Mouse (Mus musculus) kidney, adult 2 months (tissue): ENCODE measurements around the gene Galnt17. TPM values are rescaled to one million over a fixed set of nuclear protein-coding genes. Genes with fewer than 3 reads are reported as not detected.

ENCODE experiments used
- DNase-seq: peaks from one replicate; pipeline ENCODE4 v3.0.0; 2021
- H3K27ac ChIP-seq: fragments of 200-500 bp; 2 replicates; pipeline ENCODE4 v1.5.1; 2012; ENCODE audit warnings: low read depth, low read length, control low read depth, inconsistent platforms; ENCODE audit not compliant: insufficient read depth
- H3K27me3 ChIP-seq: fragments of 200-500 bp; replicated peaks from 2 replicates; pipeline ENCODE4 v1.6.1; 2012; ENCODE audit warnings: mild to moderate bottlenecking, moderate library complexity, low read length, inconsistent platforms; ENCODE audit not compliant: control insufficient read depth, insufficient read depth
- H3K36me3 ChIP-seq: fragments of 200-500 bp; 2 replicates; pipeline ENCODE4 v1.6.1; 2012; ENCODE audit warnings: mild to moderate bottlenecking, moderate library complexity, low read length, inconsistent platforms; ENCODE audit not compliant: control insufficient read depth, insufficient read depth
- H3K4me1 ChIP-seq: fragments of 200-500 bp; 2 replicates; pipeline ENCODE4 v1.6.1; 2011; ENCODE audit warnings: low read length; ENCODE audit not compliant: control insufficient read depth, insufficient read depth
- H3K4me3 ChIP-seq: fragments of 200-500 bp; 2 replicates; pipeline ENCODE4 v1.5.1; 2011; ENCODE audit warnings: mild to moderate bottlenecking, low read depth, low read length, control low read depth; ENCODE audit not compliant: insufficient read depth
- CTCF ChIP-seq: fragments of 200-500 bp; conservative IDR thresholded peaks from 2 replicates; pipeline ENCODE4 v1.5.1; 2011; ENCODE audit warnings: low read depth, mild to moderate bottlenecking, control low read depth, low read length, moderate library complexity, mixed read lengths; ENCODE audit not compliant: insufficient read depth, insufficient read length
- POLR2A ChIP-seq: fragments of 200-500 bp; IDR thresholded peaks from one replicate; pipeline ENCODE4 v1.6.1; 2011; ENCODE audit warnings: low read depth, low read length, control low read depth
- WGBS: fragments of 180-500 bp; shearing (Covaris S2); methylation state at CpG from one replicate; pipeline ENCODE4 v1.1.7; 2018; 5-methylcytosine and 5-hydroxymethylcytosine counted together
- polyA plus RNA-seq: library from polyadenylated mRNA; depleted of rRNA; stranded (reverse); fragments of >200 nt; gene quantifications from 2 replicates; pipeline ENCODE4 v1.2.3, GENCODE M21; 2012

Gene Galnt17
- polyA plus RNA-seq, 1 experiment = 0.50 TPM

- Histone ChIP-seq H3K27ac (no peak overlapping the region), H3K4me1 (no peaks in the 10 kb centered on the region), H3K27me3 (no peaks in the 10 kb centered on the region), H3K4me3 (no peak overlapping the region), H3K36me3 (no peaks in the 10 kb centered on the region)
- 52% methylated on average over 2 of the region's 2 CpGs for WGBS
- TF ChIP-seq CTCF (no peak; the same call in 1 of the 2 replicates), POLR2A (no peak)
- DNase-seq = no peak
Observed at GRCm38 (mm10) chr5:131280349-131280748, 27.9 kb downstream of the Galnt17 start.

- 61% methylated on average over 10 of the region's 10 CpGs for WGBS
- TF ChIP-seq POLR2A (no peak), CTCF (no peak)
Observed at GRCm38 (mm10) chr5:131279286-131279685, 29.0 kb downstream of the Galnt17 start.

GRCm38 (mm10) chr5:131277227-131277626, 31.1 kb downstream of the Galnt17 start:
- TF ChIP-seq CTCF (no peak), POLR2A (no peak)
- no peak for DNase-seq
- Histone ChIP-seq H3K27me3 (no peaks in the 10 kb centered on the region), H3K27ac (no peak overlapping the region), H3K36me3 (no peaks in the 10 kb centered on the region), H3K4me3 (no peak overlapping the region), H3K4me1 (no peaks in the 10 kb centered on the region)
- WGBS = 64% methylated on average over 7 of the region's 7 CpGs

More at GRCm38 (mm10) chr5:131279286-131279685, 29.0 kb downstream of the Galnt17 start:
- Histone ChIP-seq H3K4me3 (no peak overlapping the region), H3K27me3 (no peaks in the 10 kb centered on the region), H3K4me1 (no peaks in the 10 kb centered on the region), H3K36me3 (no peaks in the 10 kb centered on the region), H3K27ac (no peak overlapping the region)
- no peak for DNase-seq

GRCm38 (mm10) chr5:131266291-131266690, 42.0 kb downstream of the Galnt17 start:
- H3K4me3 ChIP-seq = no peak overlapping the region
- H3K27me3 ChIP-seq = no peaks in the 10 kb centered on the region
- H3K36me3 ChIP-seq = no peaks in the 10 kb centered on the region
- DNase-seq = no peak
- H3K27ac ChIP-seq = no peak overlapping the region
- 86% methylated on average over 2 of the region's 2 CpGs for WGBS
- H3K4me1 ChIP-seq = no peaks in the 10 kb centered on the region
- no peak for TF ChIP-seq POLR2A
- no peak for TF ChIP-seq CTCF

- 65% methylated on average over 11 of the region's 11 CpGs for WGBS
- Histone ChIP-seq H3K4me3 (no peak overlapping the region), H3K4me1 (no peaks in the 10 kb centered on the region), H3K36me3 (no peaks in the 10 kb centered on the region), H3K27ac (no peak overlapping the region), H3K27me3 (no peaks in the 10 kb centered on the region)
- no peak for DNase-seq
- TF ChIP-seq CTCF (no peak), POLR2A (no peak)
Observed at GRCm38 (mm10) chr5:131264145-131264544, 44.2 kb downstream of the Galnt17 start.

- Histone ChIP-seq H3K4me1 (no peaks in the 10 kb centered on the region), H3K27ac (no peak overlapping the region), H3K36me3 (no peaks in the 10 kb centered on the region), H3K27me3 (no peaks in the 10 kb centered on the region), H3K4me3 (no peak overlapping the region)
- whole genome bisulfite sequencing = 73% methylated on average over 8 of the region's 8 CpGs
- peak; percentile 46 for DNase-seq
- TF ChIP-seq POLR2A (no peak), CTCF (no peak)
Observed at GRCm38 (mm10) chr5:131250701-131251636, 57.3 kb downstream of the Galnt17 start.

GRCm38 (mm10) chr5:131248416-131248815, 59.9 kb downstream of the Galnt17 start:
- Histone ChIP-seq H3K27ac (no peak overlapping the region), H3K4me3 (no peak overlapping the region), H3K27me3 (no peaks in the 10 kb centered on the region), H3K4me1 (no peaks in the 10 kb centered on the region), H3K36me3 (no peaks in the 10 kb centered on the region)
- no peak for DNase-seq
- TF ChIP-seq CTCF (no peak), POLR2A (no peak)
- 86% methylated on average over 3 of the region's 3 CpGs for WGBS
